In genomic region chr13:47974756-47975515, GRCm38 (mm10) we compare ENCODE assay signal across 16 mouse cellular contexts.
DNase-seq lines count a peak whose midpoint lies in the region; ATAC-seq and TF ChIP-seq lines count a peak whose summit lies in the region.
"Had no signal": no experiment of that assay in that cellular context is flagged by ENCODE, and none has a peak within 500 bp of the region (broad histone marks: within the 10 kb centered on the region; RNA-seq: fewer than 3 reads in every experiment).

No protein-coding gene starts in this region.

- H3K9ac ChIP-seq in heart, adult 2 months (ENCODE audit: low read depth, low read length): no peak overlapping the region
- H3K9ac ChIP-seq in lung, embryonic 14.5 days: no peak overlapping the region
- H3K9ac ChIP-seq in stomach, postnatal 0 days (ENCODE audit: low read length): no peak overlapping the region
- H3K9ac ChIP-seq: embryonic facial prominence, embryonic 13.5 days; forebrain, embryonic 12.5 days had no signal

- no peak for TF ChIP-seq CTCF in heart, adult 2 months (IDR thresholded peaks at IDR 0.05)
- TF ChIP-seq CTCF in lung, embryonic 14.5 days (IDR thresholded peaks at IDR 0.05; ENCODE audit: low read depth): no peak
- TF ChIP-seq CTCF in lung, adult 2 months (IDR thresholded peaks at IDR 0.05; ENCODE audit: insufficient read depth, low read length): no peak
- no peak for TF ChIP-seq CTCF in stomach, postnatal 0 days (IDR thresholded peaks at IDR 0.05; ENCODE audit: low read depth)

- H3K27me3 ChIP-seq in heart, adult 2 months (ENCODE audit: control insufficient read depth, insufficient read depth, low read length): no peaks in the 10 kb centered on the region
- no peaks in the 10 kb centered on the region for H3K27me3 ChIP-seq in lung, embryonic 14.5 days (ENCODE audit: insufficient read depth, low read length)
- H3K27me3 ChIP-seq in stomach, postnatal 0 days (ENCODE audit: control insufficient read depth, insufficient read depth, low read length): no peaks in the 10 kb centered on the region
- H3K27me3 ChIP-seq: embryonic facial prominence, embryonic 13.5 days; forebrain, embryonic 12.5 days had no signal

- H3K9me3 ChIP-seq in lung, embryonic 14.5 days (ENCODE audit: low read depth, low read length): no peaks in the 10 kb centered on the region
- no peaks in the 10 kb centered on the region for H3K9me3 ChIP-seq in stomach, postnatal 0 days (ENCODE audit: control insufficient read depth, low read length)
- H3K9me3 ChIP-seq: embryonic facial prominence, embryonic 13.5 days; forebrain, embryonic 12.5 days had no signal

- no peak for TF ChIP-seq EP300 in heart, adult 2 months (IDR thresholded peaks at IDR 0.05; ENCODE audit: insufficient read depth, low read depth, low read length)
- TF ChIP-seq EP300 in stomach, postnatal 0 days (optimal IDR thresholded peaks at IDR 0.05): no peak

- peak overlapping the region; percentile 53 for H3K4me2 ChIP-seq in lung, embryonic 14.5 days
- peak overlapping the region; percentile 29; the same call in 1 of the 2 replicates for H3K4me2 ChIP-seq in stomach, postnatal 0 days (replicated peaks; ENCODE audit: low read depth)
- H3K4me2 ChIP-seq: embryonic facial prominence, embryonic 13.5 days; forebrain, embryonic 12.5 days had no signal

- no peaks in the 10 kb centered on the region for H3K79me2 ChIP-seq in heart, adult 2 months (replicated peaks; ENCODE audit: control insufficient read depth, insufficient read depth, low read length)

- peak; percentile 6 to 8 for DNase-seq in heart, adult 18-20 months
- no peak for DNase-seq in heart, adult 2 months
- DNase-seq in lung, embryonic 14.5 days: peak; percentile 89
- no peak for DNase-seq in lung, adult 2 months
- DNase-seq in kidney, postnatal 4 days: peak; percentile 49 to 65
- no peak for DNase-seq in stomach, postnatal 0 days (ENCODE audit: low spot score)
- no peak for DNase-seq in right cerebral cortex, postnatal 25 days
- no peak for DNase-seq in urinary bladder, adult 2 months (ENCODE audit: low spot score)
- DNase-seq: liver; right cerebral cortex, adult 18-20 months; thymus, postnatal 4 days had no signal

- 76% methylated on average over 16 of the region's 16 CpGs for WGBS in heart, adult 2 months
- 50% methylated on average over 16 of the region's 16 CpGs for WGBS in lung, embryonic 14.5 days
- 59% methylated on average over 16 of the region's 16 CpGs for WGBS in lung, adult 2 months
- 58% methylated on average over 16 of the region's 16 CpGs for WGBS in stomach, postnatal 0 days

- no peaks in the 10 kb centered on the region for H3K36me3 ChIP-seq in heart, adult 2 months (ENCODE audit: control insufficient read depth, insufficient read depth, low read length)
- H3K36me3 ChIP-seq in lung, embryonic 14.5 days (ENCODE audit: insufficient read depth): no peaks in the 10 kb centered on the region
- no peaks in the 10 kb centered on the region for H3K36me3 ChIP-seq in stomach, postnatal 0 days (ENCODE audit: control insufficient read depth, insufficient read depth, low read length)
- H3K36me3 ChIP-seq: embryonic facial prominence, embryonic 13.5 days; forebrain, embryonic 12.5 days; G1E had no signal

- H3K4me3 ChIP-seq in heart, adult 2 months: no peak overlapping the region
- no peak overlapping the region for H3K4me3 ChIP-seq in lung, embryonic 14.5 days (ENCODE audit: low read depth, low read length)
- no peak overlapping the region for H3K4me3 ChIP-seq in lung, adult 2 months (replicated peaks; ENCODE audit: extremely low read depth, low read depth, low read length)
- no peak overlapping the region for H3K4me3 ChIP-seq in stomach, postnatal 0 days (ENCODE audit: low read depth, low read length)
- H3K4me3 ChIP-seq: embryonic facial prominence, embryonic 13.5 days; forebrain, embryonic 12.5 days; left cerebral cortex, adult 2 months had no signal

- peak; percentile 60 for ATAC-seq in lung, embryonic 14.5 days (ENCODE audit: insufficient read depth)
- ATAC-seq in stomach, postnatal 0 days (ENCODE audit: low FRiP score, low TSS enrichment): no peak
- ATAC-seq: inflammation-experienced regulatory T-cells, adult 6 months had no signal

- intact Hi-C loops in heart, adult 2 months (cut with DNase I): no loop called here

- H3K4me1 ChIP-seq in heart, adult 2 months (ENCODE audit: control insufficient read depth, insufficient read depth, low read length): no peaks in the 10 kb centered on the region
- H3K4me1 ChIP-seq in lung, embryonic 14.5 days (ENCODE audit: insufficient read depth): no peaks in the 10 kb centered on the region
- no peaks in the 10 kb centered on the region for H3K4me1 ChIP-seq in lung, adult 2 months (ENCODE audit: control insufficient read depth, insufficient read depth, low read length)
- no peaks in the 10 kb centered on the region for H3K4me1 ChIP-seq in stomach, postnatal 0 days (replicated peaks; ENCODE audit: control insufficient read depth, insufficient read depth)
- H3K4me1 ChIP-seq: embryonic facial prominence, embryonic 13.5 days; forebrain, embryonic 12.5 days had no signal

- TF ChIP-seq POLR2A in heart, adult 2 months (IDR thresholded peaks at IDR 0.05; ENCODE audit: insufficient read depth, low read depth, low read length): no peak
- TF ChIP-seq POLR2A in lung, adult 2 months (IDR thresholded peaks at IDR 0.05; ENCODE audit: borderline replicate concordance, extremely low read depth, low read depth, low read length): no peak

- no peak overlapping the region for H3K27ac ChIP-seq in heart, adult 2 months
- no peak overlapping the region for H3K27ac ChIP-seq in lung, embryonic 14.5 days (ENCODE audit: low read depth)
- no peak overlapping the region for H3K27ac ChIP-seq in stomach, postnatal 0 days (replicated peaks)
- H3K27ac ChIP-seq: embryonic facial prominence, embryonic 13.5 days; forebrain, embryonic 12.5 days; left cerebral cortex, adult 2 months had no signal

Comparison
In these comparisons a context has a peak if more than half of its experiments do, and no peak if none do; other contexts are left out.
1. DNase-seq: peak in heart, adult 18-20 months (2 of 2), lung, embryonic 14.5 days (single experiment) and kidney, postnatal 4 days (2 of 2); none in heart, adult 2 months (0 of 2), lung, adult 2 months (single experiment), stomach, postnatal 0 days (single experiment), right cerebral cortex, postnatal 25 days (single experiment) and urinary bladder, adult 2 months (single experiment).